Mouse (Mus musculus) cerebellum, adult 9-10 months (tissue): ENCODE data around the gene A230050P20Rik.
A peak's percentile ranks its signal among the peaks of the same experiment; 100 is the strongest.

Experiments
- DNase-seq: peaks from one replicate; pipeline ENCODE4 v3.0.0; 2022

The A230050P20Rik gene

DNA sequence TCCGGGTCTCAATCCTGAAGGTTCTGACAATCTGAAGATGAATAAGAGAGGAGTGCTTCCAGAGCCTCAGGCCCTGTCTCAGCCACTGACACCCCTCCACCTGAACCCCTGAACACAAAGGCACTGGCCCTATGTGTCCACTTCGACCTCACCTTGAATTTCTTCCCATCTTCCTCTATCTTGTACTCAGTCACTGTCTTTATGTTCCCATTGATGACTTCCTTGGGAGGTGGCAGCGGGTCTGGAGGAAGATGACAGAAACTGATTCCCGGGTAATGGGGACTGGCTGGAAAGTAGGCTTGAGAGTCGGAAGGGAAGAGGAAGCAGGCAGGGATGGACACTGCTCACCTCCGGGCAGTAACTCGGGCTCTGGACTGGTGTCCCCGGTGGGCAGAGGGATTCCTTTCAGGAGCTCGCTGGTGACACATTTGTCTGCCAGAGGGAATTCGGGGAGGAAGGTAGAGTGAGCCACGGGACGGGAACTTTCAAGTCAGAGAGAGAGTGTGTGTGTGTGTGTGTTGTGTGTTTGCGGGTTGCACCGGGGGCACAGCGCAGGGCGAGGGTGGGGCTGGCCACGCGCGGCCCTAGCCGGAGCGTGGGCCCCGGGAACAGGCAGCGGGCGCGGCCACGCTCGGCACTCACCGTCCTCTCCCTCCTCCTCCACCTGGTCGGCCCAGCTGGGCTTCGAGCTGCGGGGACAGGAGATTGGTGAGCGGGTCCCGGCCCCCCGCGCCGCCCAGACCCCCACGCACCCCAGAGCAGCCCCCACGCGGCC is 29.5 kb downstream of the A230050P20Rik start:
- no peak for DNase-seq

DNA sequence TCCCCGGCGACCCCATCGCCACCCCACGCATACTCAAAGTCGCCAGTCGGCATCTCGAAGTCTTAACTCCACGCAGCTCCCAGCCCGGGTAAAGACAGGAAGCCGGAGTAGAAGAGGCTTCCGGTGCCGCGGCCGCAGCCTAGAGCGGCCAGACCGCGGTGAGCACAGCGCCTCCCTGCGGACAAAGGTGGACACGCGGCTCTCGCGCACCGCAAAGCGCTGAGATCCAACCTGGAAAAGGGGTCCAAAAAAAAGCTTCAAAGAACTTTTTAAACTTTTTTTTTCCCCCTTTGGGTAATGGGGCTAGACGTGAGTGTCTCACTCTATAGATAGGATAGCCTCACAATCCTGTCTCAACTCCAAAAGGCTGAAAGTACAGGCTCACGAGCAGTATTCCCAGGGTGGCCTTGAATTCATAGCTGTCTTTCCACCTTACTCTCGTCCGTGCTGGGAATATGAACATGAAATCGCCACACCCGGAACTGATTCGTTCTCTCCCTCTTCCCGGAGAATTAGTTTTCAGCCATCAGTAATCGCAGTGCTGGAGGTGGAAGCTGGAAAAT is 30.1 kb downstream of the A230050P20Rik start, which contains the start of gene Eif3g:
Gene Eif3g (minus strand): TSS at position 113 of the 563 bp plus-strand sequence.
- peak; percentile 81 for DNase-seq

DNA sequence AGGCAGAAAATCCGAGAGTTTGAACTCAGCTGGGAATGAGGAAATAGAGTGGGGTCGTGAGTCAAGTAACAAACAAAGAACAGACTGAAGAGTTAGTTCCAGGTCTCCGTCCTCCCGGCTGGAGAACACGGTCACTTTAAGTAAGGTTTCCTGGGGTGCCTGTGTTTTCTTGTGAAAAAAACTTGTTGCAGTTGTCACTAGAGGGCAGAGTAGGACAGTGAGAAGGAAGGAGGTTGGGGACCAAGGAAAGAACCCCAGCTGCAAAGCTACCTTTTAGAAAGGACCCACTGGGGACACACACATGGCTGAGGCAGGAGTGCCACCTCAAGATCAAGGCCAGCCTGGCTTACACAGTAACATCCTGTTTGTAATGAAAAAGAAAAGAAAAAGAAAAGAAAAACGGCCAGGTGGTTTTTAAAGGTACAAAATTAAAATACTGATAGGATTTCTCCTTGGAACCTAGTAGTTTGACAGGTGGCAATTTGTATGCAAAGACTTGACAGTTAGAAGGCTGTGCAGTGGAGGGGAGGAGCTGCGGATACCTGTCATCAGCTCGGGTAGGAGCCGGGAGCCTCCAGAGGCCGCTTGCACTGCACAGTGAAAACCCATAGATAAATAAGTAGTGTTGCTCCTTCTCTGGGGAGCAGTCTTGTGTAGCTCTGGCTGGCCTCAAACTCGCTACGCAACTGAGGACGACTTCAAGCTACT is 33.2 kb downstream of the A230050P20Rik start:
- DNase-seq = peak; percentile 54

DNA sequence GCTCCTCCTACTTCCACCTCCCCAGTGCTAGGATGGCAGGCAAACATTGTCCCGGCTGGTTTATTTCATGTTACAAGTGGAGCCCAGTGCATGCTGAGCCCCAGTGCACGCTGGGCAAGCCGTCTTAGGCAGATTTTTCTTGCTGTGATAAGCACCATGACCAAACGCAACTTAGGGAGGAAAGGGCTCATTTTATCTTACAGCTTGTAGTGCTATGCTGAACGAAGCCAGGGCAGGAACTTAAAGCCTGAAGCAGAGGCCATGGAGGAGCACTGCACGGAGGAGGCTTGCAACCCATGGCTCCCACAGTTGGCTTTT is 33.7 kb downstream of the A230050P20Rik start:
- DNase-seq = no peak

DNA sequence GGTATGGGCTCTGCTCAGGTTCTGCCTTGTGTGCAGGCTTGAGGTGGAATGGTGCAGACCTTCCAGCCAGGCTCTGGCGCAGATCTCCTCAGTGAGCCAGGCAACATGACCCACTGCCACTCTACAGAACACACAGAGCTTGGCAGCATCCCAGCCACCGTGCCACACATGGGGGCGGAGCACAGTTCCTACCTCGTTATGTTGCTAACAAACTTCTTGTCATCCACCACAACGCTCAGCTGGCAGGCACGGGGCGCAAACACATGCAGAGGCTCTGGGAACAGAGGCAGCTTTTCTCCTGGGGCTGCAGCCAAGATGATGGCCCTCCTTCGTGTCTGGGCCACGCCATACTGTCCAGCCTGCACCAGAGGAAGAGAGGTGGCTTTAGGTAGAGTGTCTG is 41.5 kb downstream of the A230050P20Rik start:
- DNase-seq = no peak

DNA sequence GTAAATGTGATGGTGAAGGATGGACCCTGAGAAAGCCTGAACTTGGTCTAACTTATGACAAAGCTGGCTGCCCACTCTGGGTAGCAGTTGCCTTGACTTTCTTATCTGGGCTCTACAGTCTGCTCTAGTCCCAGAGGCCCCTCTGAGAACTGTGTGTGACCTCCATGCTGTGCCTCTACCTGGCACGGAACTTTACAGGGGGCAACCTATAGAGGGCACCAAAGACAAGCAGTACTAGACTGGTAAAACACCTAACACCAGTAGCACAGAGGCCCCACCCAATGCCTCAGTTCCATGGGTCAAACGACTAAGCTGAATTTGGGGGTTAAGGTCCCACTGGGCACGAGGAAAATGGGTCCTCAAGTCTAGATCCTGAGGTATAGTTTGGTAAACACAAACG is 47.7 kb downstream of the A230050P20Rik start:
- DNase-seq = no peak

DNA sequence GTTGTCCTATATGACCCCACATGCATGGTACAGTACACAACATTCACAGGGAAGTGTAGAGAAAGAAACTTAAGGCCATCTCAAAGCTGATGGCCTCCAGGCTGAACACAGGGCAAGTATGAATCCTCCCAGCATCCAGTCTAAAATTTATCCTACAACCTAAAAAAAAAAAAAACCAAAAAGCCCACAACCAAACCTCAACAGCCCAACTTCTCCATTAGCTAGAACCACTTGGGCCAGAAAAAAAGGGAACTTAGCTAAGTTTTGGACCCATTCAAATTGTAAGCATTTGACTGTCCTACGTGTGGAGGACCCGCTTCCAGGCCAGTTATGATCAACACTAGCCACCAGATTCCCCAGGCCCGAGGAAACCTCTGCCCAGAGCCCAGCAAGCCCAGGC is 54.8 kb downstream of the A230050P20Rik start:
- DNase-seq = no peak
